Mouse (Mus musculus): ENCODE data around the gene Glrx.

- no peak for TF ChIP-seq CTCF (IDR thresholded peaks at IDR 0.05; ENCODE audit: low read depth)
- no peak for TF ChIP-seq EP300 (IDR thresholded peaks at IDR 0.05; ENCODE audit: low read depth)
Measured at GRCm38 (mm10) chr13:75817183-75817582, 22.5 kb upstream of the Glrx start.
